Mouse (Mus musculus) heart, adult 9 months (tissue): ENCODE measurements at regions not wholly inside any gene's neighbourhood (a gene's known extent, or its start where the extent isn't known, plus 50 kb on each side); places are given as distances from the start of the nearest gene placed in this dataset.
A peak's percentile ranks its signal among the peaks of the same experiment; 100 is the strongest.

Experiments
- DNase-seq, 2 experiments: peaks; one replicate each; pipeline ENCODE4 v3.0.0; 2022; ENCODE audit warnings: low spot score in 2 of 2

DNA sequence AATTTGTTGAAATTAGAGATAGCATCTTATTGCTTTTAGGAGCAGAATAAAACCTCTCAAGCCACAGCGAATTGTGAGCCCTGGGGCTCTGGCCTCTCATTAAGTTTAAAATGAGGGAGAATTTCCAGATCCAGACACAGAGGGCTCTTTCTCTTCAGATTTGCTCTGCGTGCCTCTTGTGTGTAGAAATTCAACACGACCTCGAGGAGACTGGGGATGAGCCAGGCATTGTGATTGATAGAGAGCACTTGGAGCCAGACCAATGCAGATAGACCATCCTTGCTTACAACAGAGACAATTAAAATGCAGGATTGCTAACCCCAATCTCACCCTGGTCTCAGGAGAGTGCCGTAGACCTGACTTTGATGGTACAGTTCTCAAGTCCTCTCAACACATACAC lies 121.9 kb upstream of the Gas1 start:
- peak in 1 of 2 experiments; percentile 16 for DNase-seq

GRCm38 (mm10) chr13:60303561-60303960 lies 126.4 kb upstream of the Gas1 start:
- DNase-seq: peak; percentile 30 to 33

DNA sequence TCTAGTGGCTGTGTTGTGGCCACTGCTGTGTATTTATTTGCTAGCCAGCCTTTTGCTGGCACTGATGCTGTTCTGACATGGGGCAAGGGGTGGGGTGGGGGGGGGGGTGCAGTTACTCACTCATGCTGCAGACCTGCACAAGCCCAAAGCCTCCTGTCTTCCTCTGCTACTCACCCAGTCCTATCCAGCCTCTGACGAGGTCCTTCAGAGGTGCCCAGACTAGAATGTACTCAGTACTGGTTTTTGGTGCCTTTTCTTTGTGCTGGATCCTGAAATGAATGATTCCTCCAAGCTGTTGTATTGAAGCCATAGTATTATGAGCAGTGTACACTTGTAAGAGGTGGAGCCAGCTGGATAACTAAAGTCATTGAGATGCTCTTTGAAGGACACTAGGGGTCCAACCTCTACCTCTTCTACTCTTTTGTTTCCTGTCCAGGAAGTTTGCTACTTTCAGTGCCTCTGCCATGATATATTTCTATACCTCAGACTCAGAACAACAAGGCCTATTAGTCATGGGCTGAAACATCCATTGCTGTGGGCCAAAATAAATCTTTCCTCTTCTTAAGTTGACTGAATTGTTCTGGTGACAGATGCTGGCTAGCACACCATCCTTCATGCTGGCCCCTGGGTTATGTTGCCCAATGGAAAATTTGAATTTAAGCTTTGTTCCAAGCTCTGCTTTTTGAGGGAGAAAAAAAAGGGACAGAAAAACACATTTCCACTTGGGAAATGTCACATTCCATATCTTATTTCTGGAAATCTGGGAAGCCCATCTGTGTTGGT lies 128.1 kb upstream of the Gas1 start:
- DNase-seq: no peak

GRCm38 (mm10) chr13:60308062-60308801 lies 131.1 kb upstream of the Gas1 start:
- peak; percentile 31 to 40 for DNase-seq

DNA sequence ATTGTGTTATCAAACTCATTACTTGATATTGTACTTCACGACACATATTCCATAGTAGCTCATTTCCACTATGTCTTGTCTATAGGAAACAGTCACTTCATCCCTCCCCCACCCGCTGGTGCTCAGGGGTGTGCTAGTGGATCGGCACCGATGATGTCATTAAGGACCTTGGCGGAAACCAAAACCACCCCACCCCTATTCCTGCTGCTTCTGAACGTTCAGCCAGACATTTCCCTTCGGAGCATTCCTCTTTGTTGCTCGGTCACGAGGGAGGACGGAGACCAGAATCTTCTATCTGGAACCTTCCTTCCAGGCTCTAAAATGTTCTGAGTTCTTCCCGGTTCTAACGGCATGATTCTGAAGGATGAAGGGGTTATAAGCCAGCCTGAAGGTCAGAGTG lies 132.3 kb upstream of the Gas1 start:
- peak; percentile 17 to 40 for DNase-seq

GRCm38 (mm10) chr13:60309926-60310325 lies 132.8 kb upstream of the Gas1 start:
- no peak for DNase-seq

- no peak for DNase-seq
Measured at GRCm38 (mm10) chr13:60312397-60313085, 135.4 kb upstream of the Gas1 start.

- peak; percentile 55 to 60 for DNase-seq
Measured at GRCm38 (mm10) chr13:60318436-60319020, 141.4 kb upstream of the Gas1 start.

DNA sequence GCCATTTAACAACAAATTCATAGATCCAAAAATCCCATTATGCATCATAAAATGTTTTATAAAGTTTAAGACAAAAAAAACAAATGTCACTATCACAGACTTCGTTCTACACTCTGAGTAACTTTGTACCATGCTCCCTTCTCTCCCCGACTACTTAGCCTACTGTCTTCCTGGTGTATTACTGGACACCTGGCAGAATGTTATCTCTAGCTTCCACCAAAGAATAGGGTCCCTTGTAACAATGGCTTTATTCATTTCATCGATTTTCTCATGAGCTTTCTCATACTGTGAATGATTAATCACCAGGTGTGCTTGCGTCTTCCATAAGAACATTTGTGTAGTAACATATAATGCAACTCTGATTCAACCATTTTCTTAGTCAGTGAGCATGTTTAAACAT lies 142.1 kb upstream of the Gas1 start:
- no peak for DNase-seq

- DNase-seq: no peak
Measured at GRCm38 (mm10) chr13:60319861-60320602, 142.9 kb upstream of the Gas1 start.

DNA sequence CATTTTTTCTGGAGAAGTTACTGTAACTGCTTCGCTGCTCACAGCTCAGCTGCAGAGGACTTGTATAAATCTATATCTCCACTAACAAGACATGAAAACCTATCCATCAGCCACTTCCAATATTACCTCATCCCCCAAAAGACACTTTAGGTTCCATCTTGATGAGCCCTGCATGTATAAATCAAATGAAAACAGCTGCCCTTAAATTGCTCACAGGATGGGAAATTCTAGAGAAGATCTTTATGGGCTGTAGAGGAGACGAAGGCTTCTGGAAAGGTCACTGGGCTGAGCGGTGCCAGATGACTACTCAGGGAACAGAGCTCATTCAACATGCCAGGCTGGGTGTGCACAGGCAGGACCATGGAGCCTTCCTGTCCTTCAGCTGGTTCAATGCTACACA lies 145.4 kb upstream of the Gas1 start:
- no peak for DNase-seq

- DNase-seq: no peak
Measured at GRCm38 (mm10) chr13:60330475-60331258, 153.5 kb upstream of the Gas1 start.

- no peak for DNase-seq
Measured at GRCm38 (mm10) chr13:60336196-60336595, 159.0 kb upstream of the Gas1 start.

DNA sequence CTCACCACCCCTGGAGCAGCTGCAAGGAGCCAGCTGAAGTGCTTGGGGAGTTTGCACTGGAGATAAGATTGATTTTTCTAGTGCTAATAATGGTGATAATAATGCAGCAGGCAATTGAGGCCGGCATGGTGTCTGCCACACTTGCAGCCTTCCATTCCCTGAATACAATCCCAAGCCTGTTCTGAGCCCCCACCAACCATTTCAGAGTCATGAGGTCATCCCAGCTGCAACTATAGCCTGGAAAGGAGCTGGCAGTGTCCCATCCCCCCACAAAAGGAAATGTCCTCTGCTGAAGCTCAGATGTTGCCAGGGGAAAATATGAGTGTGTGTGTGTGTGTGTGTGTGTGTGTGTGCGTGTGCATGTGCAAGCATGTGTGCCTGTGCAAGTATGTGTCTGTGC lies 160.2 kb upstream of the Gas1 start:
- peak in 1 of 2 experiments; percentile 14 for DNase-seq

DNA sequence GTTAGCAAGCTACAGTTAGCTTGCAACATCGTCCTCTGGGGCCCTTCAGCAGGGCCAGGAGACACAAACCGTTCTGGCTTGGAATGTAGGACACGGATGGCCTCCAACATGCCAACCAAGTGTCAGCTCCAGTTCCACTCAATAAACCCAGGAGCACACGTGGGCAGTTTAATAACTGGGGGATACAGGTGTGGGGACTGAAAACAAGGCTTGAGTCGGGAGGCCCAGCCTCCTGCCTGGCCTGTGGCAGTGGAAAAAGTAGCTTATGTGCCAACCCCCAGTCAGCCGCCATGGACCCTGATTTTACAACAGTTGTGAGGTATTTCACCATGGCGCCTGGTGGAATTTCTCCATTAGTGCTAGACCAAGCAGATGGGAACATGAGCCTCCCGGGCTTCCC lies 160.9 kb upstream of the Gas1 start:
- DNase-seq: peak in 1 of 2 experiments; percentile 23

GRCm38 (mm10) chr13:60340068-60340467 lies 162.9 kb upstream of the Gas1 start:
- no peak for DNase-seq

DNA sequence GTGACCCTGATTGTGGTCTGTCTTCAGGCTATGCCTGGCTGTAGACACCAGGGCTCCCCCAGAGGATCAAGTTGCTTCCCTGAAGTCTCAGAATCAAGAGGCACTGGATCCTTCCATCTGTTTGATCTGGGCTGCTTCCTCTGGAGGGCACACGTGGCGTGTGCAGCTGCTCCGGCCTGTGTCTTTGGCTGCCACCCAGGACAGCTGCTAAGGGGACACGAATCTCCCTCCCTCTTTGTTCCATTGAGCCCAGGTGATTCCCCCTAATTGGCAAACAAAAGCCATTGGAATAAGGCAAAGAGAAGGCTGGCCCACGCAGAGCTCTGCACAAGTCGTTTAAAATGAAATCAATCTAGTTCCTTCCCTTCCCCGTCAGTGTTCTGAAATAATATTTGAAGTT lies 170.7 kb upstream of the Gas1 start:
- DNase-seq: peak; percentile 19 to 27

- no peak for DNase-seq
Measured at GRCm38 (mm10) chr13:60348438-60348837, 171.3 kb upstream of the Gas1 start.

- DNase-seq: peak in 1 of 2 experiments; percentile 32
Measured at GRCm38 (mm10) chr13:60355707-60356490, 178.7 kb upstream of the Gas1 start.
